25 mouse cellular contexts compared by ENCODE assay signal in the genomic region with DNA sequence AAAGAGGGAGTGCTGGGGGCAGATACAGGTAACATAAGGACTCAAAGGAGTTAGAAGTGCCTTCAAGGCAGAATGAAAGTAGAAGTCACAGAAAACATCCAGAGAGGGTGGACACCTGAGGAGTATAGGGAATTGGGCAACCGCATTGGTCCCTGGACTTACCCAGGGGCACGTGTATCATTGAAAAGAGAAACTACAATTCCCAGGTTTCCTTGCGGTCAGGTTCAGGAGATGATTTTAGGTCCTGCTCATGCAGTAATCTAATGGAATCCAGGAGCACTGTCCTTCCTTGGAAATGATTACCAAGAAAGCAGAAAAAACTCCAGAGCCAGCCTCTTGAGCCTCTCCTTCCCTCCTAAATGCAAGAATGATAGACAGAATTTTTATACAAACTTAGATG.
"Had no signal": no experiment of that assay in that cellular context is flagged by ENCODE, and none has a peak within 500 bp of the region (broad histone marks: within the 10 kb centered on the region; RNA-seq: fewer than 3 reads in every experiment).

No protein-coding gene starts in this region.

- H3K27ac ChIP-seq: heart, embryonic 10.5 days; hindbrain, embryonic 13.5 days; hindbrain, embryonic 15.5 days; hindbrain, postnatal 0 days; kidney, embryonic 15.5 days; kidney, postnatal 0 days; limb, embryonic 13.5 days; limb, embryonic 15.5 days; liver, embryonic 13.5 days; liver, embryonic 15.5 days had no signal

- H3K4me3 ChIP-seq: heart, embryonic 10.5 days; heart, embryonic 12.5 days; hindbrain, embryonic 13.5 days; hindbrain, embryonic 15.5 days; kidney, embryonic 15.5 days; limb, embryonic 13.5 days; limb, embryonic 15.5 days; liver, embryonic 13.5 days; liver, embryonic 15.5 days had no signal

- H3K9ac ChIP-seq: heart, embryonic 12.5 days; hindbrain, embryonic 13.5 days; hindbrain, embryonic 15.5 days; kidney, embryonic 15.5 days; limb, embryonic 13.5 days; limb, embryonic 15.5 days; liver, embryonic 13.5 days; liver, embryonic 15.5 days had no signal

- H3K36me3 ChIP-seq: limb, embryonic 15.5 days; liver, embryonic 15.5 days had no signal

- H3K4me2 ChIP-seq: heart, embryonic 12.5 days; hindbrain, embryonic 13.5 days; hindbrain, embryonic 15.5 days; kidney, embryonic 15.5 days; limb, embryonic 13.5 days; limb, embryonic 15.5 days; liver, embryonic 11.5 days; liver, embryonic 13.5 days; liver, embryonic 15.5 days had no signal

- H3K9me3 ChIP-seq: heart, embryonic 10.5 days; heart, embryonic 12.5 days; hindbrain, embryonic 13.5 days; hindbrain, embryonic 15.5 days; kidney, embryonic 15.5 days; limb, embryonic 13.5 days; limb, embryonic 15.5 days; liver, embryonic 13.5 days; liver, embryonic 15.5 days had no signal

- H3K27me3 ChIP-seq: heart, embryonic 12.5 days; hindbrain, embryonic 13.5 days; hindbrain, embryonic 15.5 days; kidney, embryonic 15.5 days; limb, embryonic 13.5 days; limb, embryonic 15.5 days; liver, embryonic 13.5 days; liver, embryonic 15.5 days had no signal

- ATAC-seq: forebrain, embryonic 16.5 days; hindbrain, postnatal 0 days had no signal

- H3K4me1 ChIP-seq: heart, embryonic 10.5 days; hindbrain, embryonic 13.5 days; hindbrain, embryonic 15.5 days; kidney, embryonic 15.5 days; limb, embryonic 13.5 days; limb, embryonic 15.5 days; liver, embryonic 13.5 days; liver, embryonic 15.5 days had no signal

- DNase-seq: gastrocnemius, postnatal 14 days; gastrocnemius, postnatal 36 days; heart, adult 18-20 months; heart, postnatal 10 days; heart, postnatal 36 days; kidney, adult 11 months; kidney, adult 2 months; kidney, adult 9 months; kidney, postnatal 14 days; kidney, postnatal 36 days; layer of hippocampus, postnatal 36 days; left cerebral cortex, postnatal 4 days; liver, embryonic 13.5 days had no signal
